Mouse (Mus musculus): Measurements from ENCODE around the gene Mfap2.

Gene Mfap2

GRCm38 (mm10) chr4:141010118-141010517 is at the start of gene Mfap2:
Gene Mfap2 (plus strand): TSS chr4:141010418.
- DNase-seq (ENCODE audit: low spot score) = peak; percentile 28

- DNase-seq (ENCODE audit: low spot score) = peak; percentile 99
Measured at GRCm38 (mm10) chr4:140960781-140961466, 49.3 kb upstream of the Mfap2 start, which contains the start of gene Sdhb. Gene Sdhb (plus strand): TSS chr4:140961203.

- no peak for DNase-seq (ENCODE audit: low spot score)
Measured at GRCm38 (mm10) chr4:140961467-140962206, 48.6 kb upstream of the Mfap2 start.

GRCm38 (mm10) chr4:140962207-140962909 is 47.9 kb upstream of the Mfap2 start:
- DNase-seq (ENCODE audit: low spot score) = no peak

- DNase-seq (ENCODE audit: low spot score) = no peak
Measured at GRCm38 (mm10) chr4:140962950-140963349, 47.3 kb upstream of the Mfap2 start.

- DNase-seq (ENCODE audit: low spot score) = no peak
Measured at GRCm38 (mm10) chr4:140963941-140964597, 46.1 kb upstream of the Mfap2 start.

GRCm38 (mm10) chr4:140964620-140965019 is 45.6 kb upstream of the Mfap2 start:
- peak; percentile 91 for DNase-seq (ENCODE audit: low spot score)

GRCm38 (mm10) chr4:140967386-140968159 is 42.6 kb upstream of the Mfap2 start:
- no peak for DNase-seq (ENCODE audit: low spot score)

GRCm38 (mm10) chr4:140971691-140972090 is 38.5 kb upstream of the Mfap2 start:
- no peak for DNase-seq (ENCODE audit: low spot score)

GRCm38 (mm10) chr4:140974408-140974807 is 35.8 kb upstream of the Mfap2 start:
- DNase-seq (ENCODE audit: low spot score) = no peak

- DNase-seq (ENCODE audit: low spot score) = no peak
Measured at GRCm38 (mm10) chr4:140975356-140975755, 34.9 kb upstream of the Mfap2 start.

GRCm38 (mm10) chr4:140977278-140977677 is 32.9 kb upstream of the Mfap2 start:
- DNase-seq (ENCODE audit: low spot score) = no peak

- no peak for DNase-seq (ENCODE audit: low spot score)
Measured at GRCm38 (mm10) chr4:140977886-140978692, 32.1 kb upstream of the Mfap2 start.

GRCm38 (mm10) chr4:140981605-140982004 is 28.6 kb upstream of the Mfap2 start:
- DNase-seq (ENCODE audit: low spot score) = no peak

GRCm38 (mm10) chr4:140982808-140983207 is 27.4 kb upstream of the Mfap2 start:
- DNase-seq (ENCODE audit: low spot score) = no peak

GRCm38 (mm10) chr4:140983442-140983841 is 26.8 kb upstream of the Mfap2 start:
- DNase-seq (ENCODE audit: low spot score) = no peak

GRCm38 (mm10) chr4:140984544-140984943 is 25.7 kb upstream of the Mfap2 start:
- DNase-seq (ENCODE audit: low spot score) = no peak

- DNase-seq (ENCODE audit: low spot score) = peak; percentile 37
Measured at GRCm38 (mm10) chr4:140986024-140986710, 24.1 kb upstream of the Mfap2 start.

- peak; percentile 91 for DNase-seq (ENCODE audit: low spot score)
Measured at GRCm38 (mm10) chr4:140986711-140987395, 23.4 kb upstream of the Mfap2 start, which contains the start of gene Atp13a2. Gene Atp13a2 (plus strand): TSS chr4:140986873.
